Mouse (Mus musculus) embryonic fibroblast, embryonic 13.5 days (primary cell): Measurements from ENCODE around the gene Ppp2r5d.

ENCODE experiments used
- CTCF ChIP-seq: IDR thresholded peaks from 2 replicates; pipeline ENCODE4 v1.5.1; 2011; ENCODE audit warnings: mild to moderate bottlenecking, control low read depth, low read length, moderate library complexity, borderline replicate concordance; ENCODE audit not compliant: insufficient read depth
- POLR2A ChIP-seq: IDR thresholded peaks from 2 replicates; pipeline ENCODE4 v1.6.1; 2011; ENCODE audit warnings: low read depth, mild to moderate bottlenecking, control low read depth, low read length, moderate library complexity

GRCm38 (mm10) chr17:46714756-46715481 is 10.0 kb upstream of the Ppp2r5d start:
- TF ChIP-seq POLR2A (no peak), CTCF (no peak)
